Mouse (Mus musculus) kidney, embryonic 15.5 days (tissue): ENCODE measurements around the gene Krtap6-1. TPM values are rescaled to one million over a fixed set of nuclear protein-coding genes. Genes with fewer than 3 reads are reported as not detected.
"Not testable (repeated sequence)": the region's sequence is repeated elsewhere in the genome, so short reads cannot be mapped to it uniquely, and the experiment has no call there.

Experiments used
- ATAC-seq: fragments of 200-750 bp; cut with Nextera tagmentation; replicated peaks from 2 replicates; pipeline ENCODE4 v1.8.0; 2017; ENCODE audit warnings: moderate TSS enrichment; ENCODE audit not compliant: low FRiP score
- H3K27ac ChIP-seq: fragments of 300-500 bp; sonication (generic); 2 replicates; pipeline ENCODE4 v1.5.1; 2015; ENCODE audit warnings: mild to moderate bottlenecking, inconsistent platforms
- H3K27me3 ChIP-seq: fragments of 300-500 bp; sonication (generic); 2 replicates; pipeline ENCODE4 v1.6.1; 2015; ENCODE audit warnings: inconsistent platforms
- H3K36me3 ChIP-seq: fragments of 300-500 bp; sonication (generic); 2 replicates; pipeline ENCODE4 v1.6.1; 2015; ENCODE audit warnings: inconsistent platforms
- H3K4me1 ChIP-seq: fragments of 300-500 bp; sonication (generic); 2 replicates; pipeline ENCODE4 v1.6.1; 2015; ENCODE audit warnings: inconsistent platforms
- H3K4me2 ChIP-seq: fragments of 300-500 bp; sonication (generic); 2 replicates; pipeline ENCODE4 v1.6.1; 2015; ENCODE audit warnings: moderate library complexity, mild to moderate bottlenecking, inconsistent platforms
- H3K4me3 ChIP-seq: fragments of 300-500 bp; sonication (generic); replicated peaks from 2 replicates; pipeline ENCODE4 v1.5.1; 2015; ENCODE audit warnings: mild to moderate bottlenecking, inconsistent platforms
- H3K9ac ChIP-seq: fragments of 300-500 bp; sonication (generic); 2 replicates; pipeline ENCODE4 v1.6.1; 2015; ENCODE audit warnings: mild to moderate bottlenecking, inconsistent platforms
- H3K9me3 ChIP-seq: fragments of 300-500 bp; sonication (generic); replicated peaks from 2 replicates; pipeline ENCODE4 v1.6.1; 2016; ENCODE audit warnings: inconsistent platforms
- WGBS: fragments of 180-500 bp; shearing (Covaris S2); methylation state at CpG from one replicate; pipeline ENCODE4 v1.1.7; 2015; ENCODE audit warnings: mixed read lengths; 5-methylcytosine and 5-hydroxymethylcytosine counted together
- polyA plus RNA-seq: library from polyadenylated mRNA; unstranded; fragments of >200 nt; fragmentation: Nextera tagmentation; extraction: Ambion mirVana; gene quantifications from 2 replicates; pipeline ENCODE4 v1.2.1, GENCODE M21; 2015

Krtap6-1 gene
- not detected in 2 replicates for polyA plus RNA-seq

DNA sequence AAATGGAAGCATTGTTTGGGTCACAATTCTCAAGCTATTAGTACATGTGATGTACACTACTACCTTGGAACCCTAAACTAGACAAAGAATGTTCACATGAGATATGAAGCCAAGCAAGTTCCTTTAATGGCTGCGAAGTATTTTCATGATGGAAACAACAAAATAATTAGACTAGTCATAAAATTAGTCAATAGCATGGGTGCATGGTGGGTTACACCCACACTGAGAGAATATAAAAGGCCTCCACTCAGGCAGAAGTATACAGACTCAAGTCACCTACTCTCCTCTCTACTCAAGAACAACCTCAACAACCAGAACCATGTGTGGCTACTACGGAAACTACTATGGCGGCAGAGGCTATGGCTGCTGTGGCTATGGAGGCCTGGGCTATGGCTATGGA lies at the start of gene Krtap6-1:
TSS of gene Krtap6-1 (plus strand) at position 301 of the 400 bp plus-strand sequence.
- H3K9me3 ChIP-seq, H3K9ac ChIP-seq, H3K4me3 ChIP-seq, H3K4me1 ChIP-seq, H3K27me3 ChIP-seq, H3K27ac ChIP-seq, ATAC-seq, H3K4me2 ChIP-seq, H3K36me3 ChIP-seq: not testable (repeated sequence)
- WGBS, result 94% methylated on average over 3 of the region's 3 CpGs

- Histone ChIP-seq H3K27me3 (no peaks in the 10 kb centered on the region), H3K9me3 (no peaks in the 10 kb centered on the region), H3K36me3 (no peaks in the 10 kb centered on the region), H3K9ac (no peak within 1 kb of the TSS), H3K4me1 (no peaks in the 10 kb centered on the region), H3K27ac (no peak within 1 kb of the TSS), H3K4me2 (no peak within 1 kb of the TSS), H3K4me3 (no peak within 1 kb of the TSS)
- ATAC-seq, result no peak
- 78% methylated on average over 5 of the region's 5 CpGs for WGBS
Observed at GRCm38 (mm10) chr16:89010659-89011058, 20.8 kb upstream of the Krtap6-1 start, which contains the start of gene Krtap22-2. Gene Krtap22-2, minus strand, starts transcription at chr16:89010759.

DNA sequence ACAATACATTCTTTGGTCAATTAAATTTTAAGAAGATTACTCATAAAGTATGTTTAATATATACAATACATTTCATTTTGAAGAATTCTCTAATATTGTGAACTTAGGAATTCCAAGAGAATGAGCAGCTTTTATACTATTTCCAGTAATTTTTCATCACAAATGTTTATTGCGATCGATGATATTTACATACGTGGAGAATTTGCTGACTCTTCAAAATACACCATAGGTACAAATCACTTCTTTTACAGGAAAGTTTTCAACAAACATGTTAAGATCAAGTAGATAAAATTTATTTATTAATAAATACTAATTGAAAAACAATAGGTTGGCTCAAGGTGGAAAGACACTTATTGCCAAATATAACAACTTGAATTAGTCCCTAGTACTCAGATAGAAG lies 17.5 kb upstream of the Krtap6-1 start:
- Histone ChIP-seq H3K4me2 (no peak overlapping the region), H3K9me3 (no peaks in the 10 kb centered on the region), H3K36me3 (no peaks in the 10 kb centered on the region), H3K4me1 (no peaks in the 10 kb centered on the region), H3K27me3 (no peaks in the 10 kb centered on the region), H3K9ac (no peak overlapping the region), H3K4me3 (no peak overlapping the region), H3K27ac (no peak overlapping the region)
- ATAC-seq, result no peak
- WGBS, result 96% methylated on average over 3 of the region's 3 CpGs

GRCm38 (mm10) chr16:89014984-89015383 lies 16.5 kb upstream of the Krtap6-1 start, which contains the start of gene Gm10229:
Gene Gm10229, plus strand, starts transcription at chr16:89015284.
- H3K4me2 ChIP-seq, H3K4me3 ChIP-seq, H3K36me3 ChIP-seq, H3K9ac ChIP-seq, H3K27ac ChIP-seq, H3K4me1 ChIP-seq, H3K9me3 ChIP-seq, H3K27me3 ChIP-seq, ATAC-seq: not testable (repeated sequence)
- 79% methylated on average over 3 of the region's 3 CpGs for WGBS

- H3K4me2 ChIP-seq, H3K4me1 ChIP-seq, H3K9me3 ChIP-seq, H3K9ac ChIP-seq, ATAC-seq, H3K27me3 ChIP-seq, H3K27ac ChIP-seq, H3K36me3 ChIP-seq, H3K4me3 ChIP-seq: not testable (repeated sequence)
- 91% methylated on average over 2 of the region's 4 CpGs for WGBS
Observed at GRCm38 (mm10) chr16:89041372-89041771, 9.9 kb downstream of the Krtap6-1 start, which contains the start of gene Gm10228. Gene Gm10228, minus strand, starts transcription at chr16:89041472.

- H3K27me3 ChIP-seq, result no peaks in the 10 kb centered on the region
- no peak within 1 kb of the TSS for H3K4me2 ChIP-seq
- H3K27ac ChIP-seq, result no peak within 1 kb of the TSS
- H3K4me1 ChIP-seq, result no peaks in the 10 kb centered on the region
- 79% methylated on average over 3 of the region's 3 CpGs for WGBS
- H3K36me3 ChIP-seq, result no peaks in the 10 kb centered on the region
- H3K4me3 ChIP-seq, result no peak within 1 kb of the TSS
- no peak for ATAC-seq
- H3K9ac ChIP-seq, result no peak within 1 kb of the TSS
- H3K9me3 ChIP-seq, result no peaks in the 10 kb centered on the region
Observed at GRCm38 (mm10) chr16:89047783-89048182, 16.3 kb downstream of the Krtap6-1 start, which contains the start of gene Krtap6-5. Gene Krtap6-5, minus strand, starts transcription at chr16:89047883.

GRCm38 (mm10) chr16:89063902-89064301 lies 32.4 kb downstream of the Krtap6-1 start, which contains the start of gene 1110025L11Rik:
Gene 1110025L11Rik, minus strand, starts transcription at chr16:89064002.
- H3K4me1 ChIP-seq, ATAC-seq, H3K9me3 ChIP-seq, H3K27ac ChIP-seq, H3K4me3 ChIP-seq, H3K4me2 ChIP-seq, H3K36me3 ChIP-seq, H3K27me3 ChIP-seq, H3K9ac ChIP-seq: not testable (repeated sequence)
- WGBS, result no CpG with 5 or more reads among the region's 2 CpGs

DNA sequence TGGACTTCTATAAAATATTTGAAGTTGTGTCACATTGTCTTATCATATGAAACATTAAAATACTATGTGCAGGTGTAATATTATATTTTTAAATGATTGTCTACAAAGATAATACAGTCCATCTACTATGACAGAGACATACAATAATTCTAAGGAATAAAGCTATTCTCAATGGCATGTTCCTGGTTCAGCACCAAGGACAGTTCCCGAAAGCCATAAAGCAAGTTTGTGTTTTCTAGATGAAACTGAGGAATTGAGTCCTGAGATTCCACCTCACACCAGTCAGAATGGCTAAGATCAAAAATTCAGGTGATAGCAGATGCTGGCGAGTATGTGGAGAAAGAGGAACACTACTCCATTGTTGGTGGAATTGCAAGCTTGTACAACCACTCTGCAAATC lies 39.5 kb downstream of the Krtap6-1 start:
- not testable (repeated sequence) for H3K4me3 ChIP-seq

More for the DNA sequence above, 39.5 kb downstream of the Krtap6-1 start:
- not testable (repeated sequence) for ATAC-seq, H3K36me3 ChIP-seq, H3K27me3 ChIP-seq, H3K9me3 ChIP-seq, H3K4me1 ChIP-seq, H3K27ac ChIP-seq, H3K9ac ChIP-seq, H3K4me2 ChIP-seq
- WGBS, result 65% methylated on average over 2 of the region's 2 CpGs

Other genes starting within 250 kb of the Krtap6-1 start
- not detected in 2 replicates for gene Gm20741, start 219.5 kb upstream of the Krtap6-1 start, polyA plus RNA-seq
- not detected in 2 replicates for gene Krtap15, start 211.5 kb upstream of the Krtap6-1 start, polyA plus RNA-seq
- gene Krtap14, start 205.6 kb upstream of the Krtap6-1 start, polyA plus RNA-seq, result not detected in 2 replicates
- not detected in 2 replicates for gene Krtap19-1, start 162.3 kb upstream of the Krtap6-1 start, polyA plus RNA-seq
- not detected in 2 replicates for gene Krtap19-2, start 157.4 kb upstream of the Krtap6-1 start, polyA plus RNA-seq
- not detected in 2 replicates for gene Krtap19-3, start 153.7 kb upstream of the Krtap6-1 start, polyA plus RNA-seq
- not detected in 2 replicates for gene Krtap19-4, start 146.6 kb upstream of the Krtap6-1 start, polyA plus RNA-seq
- not detected in 2 replicates for gene Krtap19-5, start 135.2 kb upstream of the Krtap6-1 start, polyA plus RNA-seq
- gene Krtap19-9b, start 99.4 kb upstream of the Krtap6-1 start, polyA plus RNA-seq, result not detected in 2 replicates
- not detected in 2 replicates for gene Krtap16-3, start 68.8 kb upstream of the Krtap6-1 start, polyA plus RNA-seq
- not detected in 2 replicates for gene Krtap22-2, start 20.9 kb upstream of the Krtap6-1 start, polyA plus RNA-seq
- gene Gm10229, start 16.4 kb upstream of the Krtap6-1 start, polyA plus RNA-seq, result not detected in 2 replicates
- gene Gm10228, start 9.8 kb downstream of the Krtap6-1 start, polyA plus RNA-seq, result not detected in 2 replicates
- not detected in 2 replicates for gene Krtap6-5, start 16.2 kb downstream of the Krtap6-1 start, polyA plus RNA-seq
- gene 1110025L11Rik, start 32.3 kb downstream of the Krtap6-1 start, polyA plus RNA-seq, result not detected in 2 replicates
- gene Krtap6-3, start 52.3 kb downstream of the Krtap6-1 start, polyA plus RNA-seq, result not detected in 2 replicates
- not detected in 2 replicates for gene Gm6358, start 109.2 kb downstream of the Krtap6-1 start, polyA plus RNA-seq
- not detected in 2 replicates for gene Gm10061, start 119.4 kb downstream of the Krtap6-1 start, polyA plus RNA-seq
- gene Gm9789, start 126.3 kb downstream of the Krtap6-1 start, polyA plus RNA-seq, result not detected in 2 replicates
- gene Gm7735, start 137.8 kb downstream of the Krtap6-1 start, polyA plus RNA-seq, result not detected in 2 replicates
- gene 1110057P08Rik, start 143.0 kb downstream of the Krtap6-1 start, polyA plus RNA-seq, result not detected in 2 replicates
- gene Krtap20-2, start 174.2 kb downstream of the Krtap6-1 start, polyA plus RNA-seq, result not detected in 2 replicates